Mouse (Mus musculus): ENCODE data around the gene Rb1.

GRCm38 (mm10) chr14:73372990-73373389 lies 47.4 kb upstream of the Rb1 start:
- no peak for TF ChIP-seq POLR2A (IDR thresholded peaks at IDR 0.05; ENCODE audit: insufficient read depth, low read length)
- no peak for TF ChIP-seq EP300 (IDR thresholded peaks at IDR 0.05; ENCODE audit: insufficient read depth, low read depth, low read length)
- no peak for TF ChIP-seq CTCF (IDR thresholded peaks at IDR 0.05; ENCODE audit: low read depth, low read length)
